Mouse (Mus musculus): ENCODE measurements around the gene Nme9. TPM values are rescaled to one million over a fixed set of nuclear protein-coding genes. Genes with fewer than 3 reads are reported as not detected.

Nme9 gene
- polyA plus RNA-seq (2016; fragmentation: Nextera tagmentation; extraction: Ambion mirVana) = not detected in 2 replicates

GRCm38 (mm10) chr9:99451161-99451560 lies at the start of gene Nme9:
Gene Nme9 (plus strand): TSS chr9:99451475.
- DNase-seq (ENCODE audit: low spot score) = peak; percentile 42
- H3K4me3 ChIP-seq = 0 out of 2 replicates have a peak within 1 kb of the TSS, but pooled peaks have one; percentile 11
- WGBS = 11% methylated on average over 14 of the region's 14 CpGs

GRCm38 (mm10) chr9:99409280-99409679 lies 42.0 kb upstream of the Nme9 start:
- H3K27ac ChIP-seq = no peak overlapping the region
- no peak for DNase-seq (ENCODE audit: low spot score)
- no peaks in the 10 kb centered on the region for H3K9me3 ChIP-seq (replicated peaks)
- H3K36me3 ChIP-seq = no peaks in the 10 kb centered on the region
- no peaks in the 10 kb centered on the region for H3K4me1 ChIP-seq
- no peaks in the 10 kb centered on the region for H3K27me3 ChIP-seq (ENCODE audit: low read depth, poor library complexity, severe bottlenecking)
- H3K4me3 ChIP-seq = no peak overlapping the region
- WGBS = 84% methylated on average over 3 of the region's 3 CpGs

More at GRCm38 (mm10) chr9:99451161-99451560, at the start of gene Nme9:
- H3K27me3 ChIP-seq (ENCODE audit: low read depth, poor library complexity, severe bottlenecking) = peaks cover 26% of the 10 kb centered on the region
- no peaks in the 10 kb centered on the region for H3K36me3 ChIP-seq
- no peaks in the 10 kb centered on the region for H3K9me3 ChIP-seq (replicated peaks)
- no peak within 1 kb of the TSS for H3K27ac ChIP-seq
- H3K4me1 ChIP-seq = peaks cover 11% of the 10 kb centered on the region

- Histone ChIP-seq H3K27me3 (ENCODE audit: low read depth, poor library complexity, severe bottlenecking) (no peaks in the 10 kb centered on the region), H3K4me3 (no peak overlapping the region), H3K36me3 (no peaks in the 10 kb centered on the region), H3K27ac (no peak overlapping the region), H3K9me3 (replicated peaks) (no peaks in the 10 kb centered on the region), H3K4me1 (no peaks in the 10 kb centered on the region)
- 95% methylated on average over 5 of the region's 5 CpGs for WGBS
- DNase-seq (ENCODE audit: low spot score) = no peak
Measured at GRCm38 (mm10) chr9:99411093-99411492, 40.2 kb upstream of the Nme9 start.

GRCm38 (mm10) chr9:99411785-99412184 lies 39.5 kb upstream of the Nme9 start:
- no peaks in the 10 kb centered on the region for H3K9me3 ChIP-seq (replicated peaks)
- H3K36me3 ChIP-seq = no peaks in the 10 kb centered on the region
- no peak overlapping the region for H3K27ac ChIP-seq
- H3K27me3 ChIP-seq (ENCODE audit: low read depth, poor library complexity, severe bottlenecking) = no peaks in the 10 kb centered on the region
- peaks cover 4% of the 10 kb centered on the region for H3K4me1 ChIP-seq
- DNase-seq (ENCODE audit: low spot score) = no peak
- 90% methylated on average over 4 of the region's 4 CpGs for WGBS
- no peak overlapping the region for H3K4me3 ChIP-seq

- Histone ChIP-seq H3K36me3 (no peaks in the 10 kb centered on the region), H3K4me1 (peaks cover 26% of the 10 kb centered on the region), H3K27ac (0 out of 2 replicates have a peak overlapping the region, but pooled peaks have one; percentile 2), H3K27me3 (ENCODE audit: low read depth, poor library complexity, severe bottlenecking) (no peaks in the 10 kb centered on the region), H3K4me3 (no peak overlapping the region), H3K9me3 (replicated peaks) (no peaks in the 10 kb centered on the region)
- WGBS = 83% methylated on average over 3 of the region's 3 CpGs
- no peak for DNase-seq (ENCODE audit: low spot score)
Measured at GRCm38 (mm10) chr9:99416809-99417208, 34.5 kb upstream of the Nme9 start.

- 85% methylated on average over 4 of the region's 4 CpGs for WGBS
- Histone ChIP-seq H3K36me3 (no peaks in the 10 kb centered on the region), H3K27ac (no peak overlapping the region), H3K4me3 (no peak overlapping the region), H3K27me3 (ENCODE audit: low read depth, poor library complexity, severe bottlenecking) (no peaks in the 10 kb centered on the region), H3K4me1 (peaks cover 31% of the 10 kb centered on the region), H3K9me3 (replicated peaks) (no peaks in the 10 kb centered on the region)
- no peak for DNase-seq (ENCODE audit: low spot score)
Measured at GRCm38 (mm10) chr9:99417288-99417846, 33.9 kb upstream of the Nme9 start.

- Histone ChIP-seq H3K27me3 (ENCODE audit: low read depth, poor library complexity, severe bottlenecking) (no peaks in the 10 kb centered on the region), H3K27ac (no peak overlapping the region), H3K36me3 (no peaks in the 10 kb centered on the region), H3K9me3 (replicated peaks) (no peaks in the 10 kb centered on the region), H3K4me3 (no peak overlapping the region), H3K4me1 (peaks cover 37% of the 10 kb centered on the region)
- no peak for DNase-seq (ENCODE audit: low spot score)
- 76% methylated on average over 5 of the region's 5 CpGs for WGBS
Measured at GRCm38 (mm10) chr9:99418377-99418776, 32.9 kb upstream of the Nme9 start.

- no peaks in the 10 kb centered on the region for H3K36me3 ChIP-seq
- no peaks in the 10 kb centered on the region for H3K9me3 ChIP-seq (replicated peaks)
- H3K4me1 ChIP-seq = peaks cover 54% of the 10 kb centered on the region
- WGBS = 90% methylated on average over 8 of the region's 8 CpGs
- DNase-seq (ENCODE audit: low spot score) = no peak
- H3K27ac ChIP-seq = no peak overlapping the region
- H3K4me3 ChIP-seq = no peak overlapping the region
- no peaks in the 10 kb centered on the region for H3K27me3 ChIP-seq (ENCODE audit: low read depth, poor library complexity, severe bottlenecking)
Measured at GRCm38 (mm10) chr9:99419951-99420701, 31.1 kb upstream of the Nme9 start.

GRCm38 (mm10) chr9:99421914-99422313 lies 29.4 kb upstream of the Nme9 start:
- Histone ChIP-seq H3K9me3 (replicated peaks) (no peaks in the 10 kb centered on the region), H3K4me1 (peaks cover 55% of the 10 kb centered on the region), H3K27me3 (ENCODE audit: low read depth, poor library complexity, severe bottlenecking) (no peaks in the 10 kb centered on the region), H3K4me3 (no peak overlapping the region), H3K36me3 (no peaks in the 10 kb centered on the region), H3K27ac (0 out of 2 replicates have a peak overlapping the region, but pooled peaks have one; percentile 10)
- no peak for DNase-seq (ENCODE audit: low spot score)
- 69% methylated on average over 3 of the region's 3 CpGs for WGBS

- no peak overlapping the region for H3K4me3 ChIP-seq
- H3K27me3 ChIP-seq (ENCODE audit: low read depth, poor library complexity, severe bottlenecking) = no peaks in the 10 kb centered on the region
- H3K9me3 ChIP-seq (replicated peaks) = no peaks in the 10 kb centered on the region
- peaks cover 39% of the 10 kb centered on the region for H3K4me1 ChIP-seq
- no peak for DNase-seq (ENCODE audit: low spot score)
- peak overlapping the region; percentile 72 for H3K27ac ChIP-seq
- 64% methylated on average over 9 of the region's 9 CpGs for WGBS
- no peaks in the 10 kb centered on the region for H3K36me3 ChIP-seq
Measured at GRCm38 (mm10) chr9:99423692-99424573, 27.3 kb upstream of the Nme9 start.

GRCm38 (mm10) chr9:99424574-99424863 lies 26.8 kb upstream of the Nme9 start:
- no peak overlapping the region for H3K4me3 ChIP-seq
- peak overlapping the region; percentile 72 for H3K27ac ChIP-seq
- H3K36me3 ChIP-seq = no peaks in the 10 kb centered on the region
- no peak for DNase-seq (ENCODE audit: low spot score)
- 58% methylated on average over 4 of the region's 4 CpGs for WGBS
- peaks cover 39% of the 10 kb centered on the region for H3K4me1 ChIP-seq
- H3K27me3 ChIP-seq (ENCODE audit: low read depth, poor library complexity, severe bottlenecking) = no peaks in the 10 kb centered on the region
- H3K9me3 ChIP-seq (replicated peaks) = no peaks in the 10 kb centered on the region

- Histone ChIP-seq H3K27me3 (ENCODE audit: low read depth, poor library complexity, severe bottlenecking) (no peaks in the 10 kb centered on the region), H3K4me3 (no peak overlapping the region), H3K27ac (peak overlapping the region; percentile 72), H3K36me3 (no peaks in the 10 kb centered on the region), H3K9me3 (replicated peaks) (no peaks in the 10 kb centered on the region), H3K4me1 (peaks cover 39% of the 10 kb centered on the region)
- 73% methylated on average over 9 of the region's 9 CpGs for WGBS
- no peak for DNase-seq (ENCODE audit: low spot score)
Measured at GRCm38 (mm10) chr9:99425262-99425661, 26.0 kb upstream of the Nme9 start.

Measured in limb, embryonic 10.5 days (tissue).